Mouse (Mus musculus) kidney, adult 9 months (tissue): ENCODE data around the gene Sertad4.

Experiments used
- DNase-seq: peaks from one replicate; pipeline ENCODE4 v3.0.0; 2022

Gene Sertad4

DNA sequence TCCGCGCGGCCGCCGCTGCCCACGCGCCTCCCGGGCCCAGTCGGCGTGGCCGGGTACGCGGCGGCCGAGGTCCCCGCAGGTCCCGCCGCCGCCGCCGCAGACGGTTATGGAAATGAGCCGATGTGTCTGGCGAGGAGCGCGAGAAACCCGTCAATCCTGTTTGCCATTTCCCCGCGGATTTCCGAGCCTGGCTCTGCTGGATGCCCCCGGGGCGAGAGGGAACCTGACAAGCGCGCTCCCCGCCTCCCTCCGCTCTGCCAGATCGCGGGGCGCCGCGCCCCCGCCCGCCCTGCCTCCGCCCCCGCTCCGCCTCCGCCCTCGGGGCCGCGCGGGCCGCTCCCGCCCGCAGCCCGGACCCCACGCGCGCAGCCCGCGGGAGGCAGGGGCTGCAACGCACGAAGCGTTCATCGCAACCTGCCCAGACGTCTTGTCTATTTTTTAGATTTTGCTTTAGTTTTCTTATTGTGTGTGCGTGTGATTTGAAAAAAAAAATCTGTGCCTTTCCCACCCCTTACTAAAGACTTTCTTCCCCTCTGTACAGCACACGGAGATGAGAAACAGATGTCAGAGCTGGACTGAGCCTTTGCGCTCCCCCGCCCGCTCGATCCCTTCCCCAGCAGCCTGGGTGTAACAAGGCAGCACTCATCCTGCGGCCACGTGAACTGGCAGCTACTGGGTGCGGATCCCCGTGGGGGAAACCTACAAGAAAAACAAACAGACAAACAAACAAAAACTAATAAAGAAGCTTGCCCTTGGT is at the start of gene Sertad4:
Gene Sertad4 (minus strand): TSS at position 283 of the 757 bp plus-strand sequence.
- peak; percentile 36 for DNase-seq

DNA sequence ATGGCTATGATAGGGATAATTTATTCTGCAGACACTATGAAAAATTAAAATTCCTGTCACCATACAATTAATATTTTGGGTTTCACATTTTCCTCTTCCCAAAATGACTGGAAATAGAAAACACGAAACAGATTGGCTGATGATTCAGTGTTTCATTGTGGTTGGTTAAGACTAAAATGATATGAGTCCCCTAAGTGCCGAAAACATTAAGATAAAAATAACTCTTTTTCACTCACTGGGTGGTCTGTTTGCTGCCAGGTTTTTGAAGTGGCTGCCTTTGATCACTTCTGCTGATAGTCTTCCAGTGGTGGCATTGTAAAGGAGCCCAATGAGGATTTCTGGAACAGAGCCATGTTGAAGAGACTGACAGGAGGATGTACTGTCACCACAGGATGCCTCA is 46.0 kb upstream of the Sertad4 start:
- no peak for DNase-seq

DNA sequence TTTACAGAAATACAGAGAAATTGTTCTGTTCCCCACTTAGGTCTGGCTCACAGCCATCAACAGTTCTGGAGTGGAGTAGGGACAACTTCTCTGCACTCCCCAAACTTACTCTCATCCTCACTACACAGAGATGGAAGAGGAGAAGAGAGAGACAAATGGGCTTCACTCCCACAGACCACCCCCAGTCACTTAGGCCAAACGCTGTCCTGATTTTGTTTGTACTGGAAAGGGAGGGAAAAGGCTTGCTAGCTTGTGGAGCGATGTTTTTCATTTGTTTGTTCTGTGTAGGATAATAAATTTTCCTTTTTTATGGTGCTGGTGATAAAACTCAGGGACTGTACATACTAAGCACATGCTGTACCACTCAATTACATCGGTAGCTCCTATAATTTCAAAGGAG is 45.4 kb upstream of the Sertad4 start:
- no peak for DNase-seq

DNA sequence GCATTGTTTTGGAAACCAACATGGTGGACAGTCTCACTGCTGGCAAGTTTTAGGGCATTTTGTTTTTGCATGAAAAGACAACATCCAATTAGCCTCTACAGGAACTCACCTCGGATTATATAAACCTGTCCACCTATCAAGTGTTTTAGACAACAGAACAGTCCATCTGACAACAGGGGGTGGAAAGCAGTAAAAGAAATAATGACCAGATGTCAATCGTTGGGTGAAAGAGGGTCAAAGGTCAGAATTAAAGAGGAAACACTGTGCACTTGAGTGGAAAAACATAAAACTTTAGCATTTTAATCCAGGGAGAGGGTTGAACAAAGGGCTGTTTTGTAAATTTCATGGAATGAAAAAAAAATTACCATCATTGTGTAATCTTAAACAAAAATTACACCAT is 43.2 kb upstream of the Sertad4 start:
- no peak for DNase-seq

DNA sequence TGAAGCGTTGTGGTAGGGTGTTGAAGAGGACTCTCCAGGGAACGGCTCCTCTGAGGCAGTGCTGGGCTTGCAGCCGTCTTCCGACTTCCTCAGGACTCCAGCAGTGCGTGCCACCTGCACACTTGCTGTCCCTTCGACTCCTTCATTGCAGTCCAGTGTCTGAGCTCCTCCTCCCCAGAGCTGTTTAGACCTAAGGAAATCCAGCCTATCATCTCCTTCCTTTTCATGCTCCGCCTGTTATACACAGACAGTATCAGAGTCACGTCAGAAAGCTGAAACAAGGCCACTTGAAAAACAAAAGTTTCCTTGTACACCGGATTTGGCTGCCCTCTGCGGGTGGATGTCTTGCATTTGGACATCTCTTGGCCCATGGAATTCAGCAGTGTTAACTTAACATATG is 41.7 kb upstream of the Sertad4 start:
- DNase-seq: no peak

DNA sequence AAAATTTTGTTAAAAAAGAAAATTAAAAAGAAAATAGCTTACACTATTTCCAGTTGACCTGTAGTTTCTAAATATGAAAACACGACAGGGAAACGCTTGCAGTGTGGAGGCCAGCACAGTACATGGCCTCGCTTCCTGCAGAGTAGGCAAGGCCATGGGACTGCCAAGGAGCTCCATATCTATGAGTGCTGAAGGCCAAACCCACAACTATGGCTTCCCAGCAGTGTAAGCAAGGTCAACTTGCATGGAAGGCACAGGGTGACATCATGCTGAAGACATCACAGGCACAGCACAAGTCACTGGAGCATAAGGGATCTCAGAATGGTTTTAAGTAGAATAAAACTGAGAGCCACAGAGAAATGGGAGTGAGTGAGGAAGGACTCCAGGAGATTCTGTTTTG is 40.5 kb upstream of the Sertad4 start:
- DNase-seq: no peak

DNA sequence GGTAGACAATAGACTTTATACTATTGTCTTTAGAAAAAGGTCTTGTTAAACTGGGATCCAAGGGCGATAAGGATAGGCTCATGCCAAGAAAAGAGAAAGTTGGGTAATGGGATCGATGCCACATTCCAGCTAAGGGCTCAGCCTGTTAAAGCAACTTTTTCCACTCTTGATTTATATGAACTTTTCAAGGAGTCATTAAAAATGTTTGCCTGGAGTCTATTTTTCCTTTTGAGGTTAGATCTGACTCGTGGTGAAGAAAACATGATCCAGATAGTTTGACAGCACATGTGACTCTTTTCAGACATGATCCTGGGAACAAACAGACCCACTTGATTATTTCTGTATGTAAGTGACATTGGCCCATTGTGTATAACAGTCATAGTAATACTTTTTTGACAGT is 35.2 kb upstream of the Sertad4 start:
- no peak for DNase-seq

DNA sequence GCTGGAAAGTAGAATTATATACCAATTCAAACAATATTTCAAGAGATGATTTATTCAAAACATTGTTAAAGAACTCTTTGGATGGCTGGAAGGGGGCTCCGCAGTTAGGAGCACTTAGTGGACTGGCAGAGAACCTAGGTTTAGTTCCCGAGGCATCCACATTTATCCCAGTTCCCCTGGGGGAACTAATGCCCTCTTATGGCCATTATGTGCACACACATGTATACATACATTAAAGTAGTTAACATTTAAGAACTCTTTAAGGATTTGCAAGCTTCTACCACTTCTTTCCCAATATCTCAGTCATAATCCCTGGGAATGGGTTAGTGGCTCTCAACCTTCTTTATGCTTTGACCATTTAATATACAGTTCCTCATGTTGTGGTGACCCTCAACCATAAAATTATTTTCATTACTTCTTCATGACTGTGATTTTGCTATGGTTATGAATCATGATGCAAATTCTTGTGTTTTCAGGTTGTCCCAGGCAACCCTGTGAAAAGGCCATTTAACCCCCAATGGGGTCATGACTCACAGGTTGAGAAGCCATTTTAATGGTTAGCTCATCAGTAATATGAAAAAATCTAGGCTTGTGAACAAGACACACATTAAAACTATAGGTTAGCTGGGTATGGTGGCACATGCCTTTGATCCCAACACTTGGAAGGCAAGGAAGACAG is 27.2 kb upstream of the Sertad4 start:
- DNase-seq: no peak

DNA sequence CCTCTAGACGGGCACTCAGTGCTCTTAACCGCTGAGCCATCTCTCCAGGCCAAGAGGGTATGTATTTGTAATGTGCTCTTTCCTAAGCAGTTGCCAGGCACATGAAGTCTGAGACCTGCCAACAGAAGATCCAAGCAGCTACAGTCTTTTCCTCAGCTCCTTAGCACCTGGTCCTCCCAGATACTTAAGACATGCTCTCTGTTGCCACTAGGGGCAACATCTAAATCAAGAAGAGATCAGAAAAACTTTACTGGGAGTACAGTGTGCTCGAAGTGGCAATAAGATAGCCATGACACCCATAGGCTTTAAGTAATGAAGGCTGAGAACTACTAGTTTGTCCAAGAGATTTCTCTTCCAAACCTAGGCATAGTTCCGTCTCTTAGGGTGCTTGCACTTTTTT is 24.6 kb upstream of the Sertad4 start:
- DNase-seq: no peak

DNA sequence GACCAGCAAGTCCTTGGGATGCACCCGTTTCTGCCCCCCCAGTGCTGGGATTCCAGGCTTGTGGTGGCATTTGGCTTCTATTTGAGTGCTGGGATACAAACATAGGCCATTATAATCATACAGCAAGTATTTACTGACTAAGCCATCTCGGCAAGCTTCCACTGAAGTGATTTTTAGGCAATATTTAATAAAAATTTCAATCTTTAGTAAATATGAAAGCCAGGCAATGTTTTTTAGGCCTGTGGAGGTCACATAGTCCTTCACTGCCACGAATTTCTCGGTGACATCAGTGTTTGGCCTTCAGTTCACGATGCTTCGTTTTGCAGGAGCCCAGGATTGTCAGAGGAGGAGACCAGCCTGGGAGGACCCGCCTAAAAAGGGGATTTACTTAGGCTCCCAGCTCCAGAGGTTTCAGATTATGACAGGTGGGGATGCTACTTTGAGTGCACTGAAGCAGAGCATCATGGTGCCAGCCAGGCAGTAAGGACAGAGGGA is 23.6 kb upstream of the Sertad4 start:
- no peak for DNase-seq

DNA sequence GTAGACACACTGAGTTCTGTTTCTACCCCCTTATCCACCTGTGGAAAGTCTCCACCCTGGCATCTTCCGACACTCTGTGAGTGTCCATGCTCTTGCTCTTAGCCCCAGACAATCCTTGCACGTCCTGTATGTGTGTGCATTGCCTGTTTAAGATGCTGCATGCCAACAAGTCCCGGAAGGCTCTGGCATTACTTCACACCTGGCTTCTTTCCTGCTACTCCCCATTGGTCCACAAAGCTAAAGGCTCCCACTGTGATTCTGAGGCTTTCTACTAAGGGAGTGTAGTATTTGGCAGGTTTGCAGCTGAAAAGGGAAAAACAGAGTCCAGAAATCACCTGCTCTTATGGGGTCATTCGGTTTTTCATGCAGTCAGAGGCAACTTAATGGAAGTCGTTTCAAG is 17.3 kb upstream of the Sertad4 start:
- DNase-seq: no peak

DNA sequence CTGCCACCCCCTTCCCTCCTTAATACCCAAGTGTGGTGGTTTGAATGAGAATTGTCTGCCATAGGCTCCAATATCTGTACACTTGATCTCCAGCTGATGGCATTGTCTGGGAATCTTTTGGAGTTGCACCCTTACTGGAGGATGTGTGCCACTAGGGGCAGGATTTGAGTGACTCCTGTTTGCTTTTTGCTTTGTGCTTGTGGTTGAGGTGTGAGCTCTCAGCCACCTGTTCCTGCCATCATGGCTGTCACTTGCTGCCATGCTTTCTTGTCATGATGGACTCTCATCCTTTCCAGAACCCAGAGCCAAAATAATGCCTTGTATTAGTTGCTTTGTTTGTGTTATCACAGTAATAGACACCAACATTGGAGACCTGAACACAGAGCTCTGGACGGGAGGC is 14.2 kb upstream of the Sertad4 start:
- DNase-seq: no peak

DNA sequence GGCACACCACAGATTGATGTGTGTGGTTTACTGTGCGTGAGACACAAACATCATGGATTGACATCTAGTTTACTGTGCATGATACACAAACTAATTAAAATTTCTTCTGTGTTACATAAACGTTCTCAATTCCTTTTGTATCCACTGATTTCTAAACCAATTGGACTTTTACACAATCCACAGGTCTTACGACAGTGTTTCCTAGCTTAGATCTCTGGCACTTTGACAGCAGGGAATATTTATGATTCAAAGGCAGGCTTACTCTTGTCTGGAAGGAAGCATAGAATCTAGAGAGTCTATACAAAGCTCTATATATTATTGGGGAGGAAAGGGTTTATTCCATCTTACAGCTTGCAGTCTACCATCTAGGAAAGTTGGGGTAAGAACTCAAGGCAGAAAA is 8.9 kb upstream of the Sertad4 start:
- no peak for DNase-seq

DNA sequence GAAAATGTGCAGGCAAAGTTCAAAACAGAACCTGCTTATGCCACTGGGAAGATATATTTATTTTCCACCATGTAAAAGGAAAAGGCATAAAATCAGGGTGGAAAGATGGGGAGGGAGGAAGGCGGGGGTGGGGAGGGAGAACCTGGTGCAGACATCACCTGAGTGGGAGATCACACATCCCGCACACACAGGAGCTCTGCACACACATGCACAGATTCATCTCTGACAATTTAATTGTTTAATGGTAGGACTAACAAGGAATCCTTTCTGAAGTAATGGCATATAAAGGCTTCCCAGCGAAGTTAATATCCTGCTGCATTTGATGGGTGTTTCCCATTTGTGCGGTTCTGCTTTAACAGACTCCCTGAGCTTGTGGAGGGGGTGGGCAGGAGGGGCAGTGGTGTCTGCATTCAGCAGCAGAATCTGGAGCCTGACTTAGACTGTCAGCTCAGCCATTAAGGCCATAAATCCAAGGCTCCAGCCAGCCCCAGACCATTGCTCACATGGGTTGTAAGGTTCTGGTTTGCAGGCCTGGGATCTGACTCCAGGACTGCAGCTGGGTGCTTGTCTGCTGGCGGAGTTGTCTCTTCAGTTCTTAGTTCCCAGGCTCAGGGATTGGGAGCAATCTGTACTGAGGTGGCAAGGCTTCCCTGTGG is 5.9 kb upstream of the Sertad4 start:
- DNase-seq: no peak

DNA sequence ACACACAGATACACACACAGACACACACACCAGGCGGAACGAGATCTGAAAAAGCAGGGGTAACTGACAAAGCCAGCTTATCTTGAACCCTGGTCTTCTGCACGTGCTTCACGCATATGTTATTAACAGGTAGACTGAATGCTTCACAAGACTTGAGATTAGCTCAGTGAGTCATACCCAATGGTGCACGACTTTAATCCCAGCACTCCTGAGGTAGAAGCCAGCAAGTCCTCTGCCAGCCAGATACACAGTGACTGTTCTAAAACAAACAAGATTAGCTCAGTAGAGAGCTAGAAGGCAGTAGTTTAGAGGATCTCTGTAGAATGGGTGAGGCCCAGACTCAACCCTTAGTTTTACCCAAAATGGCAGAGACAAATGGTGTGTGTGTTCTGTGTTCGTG is 4.7 kb upstream of the Sertad4 start:
- DNase-seq: no peak

DNA sequence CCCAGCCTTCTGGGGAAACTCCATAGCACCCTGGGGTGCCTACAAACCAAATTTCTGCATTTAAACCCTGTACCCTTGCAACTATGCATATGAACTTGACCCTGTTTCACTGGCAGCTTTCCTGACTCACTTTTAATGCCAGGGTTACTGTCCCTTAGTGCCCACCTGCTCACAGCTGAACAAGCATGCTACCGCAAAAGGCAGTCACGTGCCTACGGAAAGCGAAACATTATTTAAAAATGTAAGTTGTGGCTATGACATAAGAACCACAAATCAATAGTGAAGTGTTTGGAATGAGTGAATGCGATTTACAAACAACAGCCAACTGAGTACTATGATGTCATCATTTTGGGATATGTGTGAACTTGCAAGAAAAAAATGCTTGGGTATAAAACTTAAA is 2.0 kb upstream of the Sertad4 start:
- no peak for DNase-seq

DNA sequence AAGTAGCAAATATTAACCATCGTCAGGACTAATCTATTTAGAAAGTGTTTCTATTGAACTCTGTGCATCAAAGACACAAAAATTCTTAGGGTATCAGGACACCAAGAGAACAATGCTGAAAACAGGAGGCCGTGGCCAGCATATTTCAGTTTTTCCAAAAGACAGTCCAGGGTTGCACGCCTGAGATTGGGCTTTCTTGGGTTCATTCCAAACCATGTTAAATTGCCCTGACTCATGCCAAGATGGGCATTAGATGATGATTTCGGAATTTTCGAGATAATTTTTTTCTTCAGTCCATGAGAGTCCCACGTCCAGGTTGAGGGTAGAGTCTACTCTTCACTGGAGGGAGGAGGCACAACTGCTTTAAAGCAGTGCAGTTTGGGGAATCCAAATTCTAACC is 1.4 kb upstream of the Sertad4 start:
- no peak for DNase-seq

DNA sequence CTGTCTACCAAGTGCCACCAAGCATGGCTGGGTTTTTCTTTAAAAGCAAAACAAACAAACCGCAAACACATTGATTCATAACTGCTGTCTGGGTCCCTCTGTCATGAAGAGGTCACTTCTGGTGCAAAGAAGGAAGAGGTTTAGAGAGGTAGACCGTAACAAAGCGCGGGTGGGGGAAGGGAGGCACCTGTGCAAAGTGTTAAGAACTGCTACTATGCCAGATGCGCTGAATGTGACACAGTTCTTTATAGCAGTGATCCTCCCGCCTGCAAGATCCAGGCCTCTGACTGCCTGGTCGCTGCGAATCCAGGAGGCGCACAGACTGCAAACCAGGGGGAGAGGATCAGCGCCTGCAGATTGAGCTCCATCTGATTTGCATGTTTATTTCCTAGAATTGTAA is 855 bp upstream of the Sertad4 start:
- DNase-seq: no peak

DNA sequence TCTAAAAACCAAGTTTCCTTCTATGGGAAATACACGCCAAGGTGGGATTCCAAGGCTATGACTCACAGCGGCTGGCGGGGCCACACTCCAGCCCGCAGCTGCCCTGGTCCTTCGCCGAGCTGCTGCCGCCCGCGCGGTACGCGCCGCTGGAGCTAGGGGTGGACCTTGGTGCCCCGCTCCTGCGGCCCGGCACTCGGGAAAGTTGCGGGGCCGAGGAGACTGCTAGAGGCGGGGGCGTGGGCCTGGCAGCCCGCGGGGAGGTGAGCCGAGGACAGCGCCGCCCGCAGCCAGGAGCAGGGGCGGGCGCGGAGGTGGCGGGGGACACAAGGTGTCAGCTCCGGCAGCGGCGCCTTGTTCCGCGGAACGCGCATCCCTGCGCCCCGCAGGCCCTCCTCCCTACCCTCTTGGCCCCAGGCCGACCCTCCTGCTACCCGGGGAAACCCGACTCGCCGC is 711 bp downstream of the Sertad4 start:
- peak; percentile 35 for DNase-seq

DNA sequence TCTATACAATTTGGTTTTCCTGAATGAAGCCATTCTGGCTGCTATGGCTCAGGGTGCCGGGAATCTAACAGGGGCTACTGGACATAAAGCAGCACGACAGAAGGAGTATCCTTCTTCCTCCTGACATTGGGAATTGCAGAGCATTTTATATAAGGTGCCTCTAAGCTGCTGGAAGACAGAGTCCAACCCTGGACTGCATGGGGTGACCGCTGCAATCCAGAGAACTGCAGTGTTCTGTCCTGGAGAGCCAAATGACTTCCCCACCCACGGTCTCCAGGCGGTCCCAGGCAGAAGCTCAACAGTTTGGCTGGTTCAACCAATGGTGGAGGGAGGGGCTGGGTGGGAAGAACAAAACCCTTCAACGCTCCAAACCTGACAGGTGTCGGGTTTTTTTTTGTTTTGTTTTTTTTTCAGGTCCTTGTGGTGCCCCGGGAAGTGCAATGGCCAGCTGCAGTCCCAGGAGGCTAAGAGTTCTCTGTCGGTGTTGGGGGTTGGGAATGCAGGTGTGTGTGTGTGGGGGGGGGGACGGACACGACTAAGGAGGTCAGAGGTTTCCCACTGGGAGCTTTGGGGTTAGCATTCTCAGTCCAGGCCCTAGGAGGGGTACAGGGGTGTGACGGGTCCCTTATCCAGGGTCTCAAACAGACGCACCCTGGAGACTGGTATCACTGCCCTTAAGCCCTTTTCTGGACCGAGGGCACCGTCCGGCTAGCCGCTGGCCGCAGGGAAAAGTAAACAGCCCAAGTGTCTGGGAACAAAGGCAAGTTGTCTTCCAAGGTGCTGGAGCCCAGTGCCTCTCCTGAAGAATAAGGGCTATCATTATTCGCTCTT is 1.4 kb downstream of the Sertad4 start:
- DNase-seq: no peak

DNA sequence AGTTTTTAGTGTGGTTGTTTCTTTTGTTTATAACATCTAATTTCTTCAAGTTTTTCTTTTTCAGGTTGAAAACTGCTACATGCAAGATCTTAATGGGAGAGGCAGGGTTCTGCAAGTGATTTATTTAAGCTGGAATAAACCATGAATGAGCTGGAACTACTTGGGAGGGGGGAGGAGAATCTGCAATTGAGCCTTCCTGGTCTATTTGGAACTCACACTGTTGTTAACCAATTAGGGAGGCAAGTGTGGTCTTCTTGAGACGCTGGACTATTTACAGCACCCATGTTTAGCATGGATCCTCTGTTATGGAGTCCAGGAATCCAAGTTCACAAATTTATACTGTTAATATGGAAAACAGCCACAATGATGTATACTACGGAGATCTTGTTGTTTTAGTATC is 2.1 kb downstream of the Sertad4 start:
- no peak for DNase-seq

DNA sequence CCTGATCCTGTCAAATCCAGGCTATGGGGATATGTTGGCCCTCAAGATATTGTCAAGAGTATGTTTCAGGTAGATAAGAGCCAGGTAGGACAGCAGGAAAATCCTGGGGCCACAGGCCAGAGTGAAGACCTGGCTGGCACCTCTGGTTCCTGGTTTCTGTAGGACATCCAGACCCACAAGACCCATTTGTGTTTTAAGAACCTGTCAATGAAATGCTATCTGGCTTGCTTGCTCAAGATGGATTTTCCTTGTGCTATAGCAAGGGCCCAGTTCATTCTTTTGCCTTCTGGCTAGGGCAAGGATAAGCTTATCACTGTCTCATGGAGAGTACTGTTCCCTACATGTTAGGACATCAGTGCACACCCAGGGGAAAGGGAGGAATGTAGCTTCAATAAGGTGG is 3.5 kb downstream of the Sertad4 start:
- DNase-seq: no peak

DNA sequence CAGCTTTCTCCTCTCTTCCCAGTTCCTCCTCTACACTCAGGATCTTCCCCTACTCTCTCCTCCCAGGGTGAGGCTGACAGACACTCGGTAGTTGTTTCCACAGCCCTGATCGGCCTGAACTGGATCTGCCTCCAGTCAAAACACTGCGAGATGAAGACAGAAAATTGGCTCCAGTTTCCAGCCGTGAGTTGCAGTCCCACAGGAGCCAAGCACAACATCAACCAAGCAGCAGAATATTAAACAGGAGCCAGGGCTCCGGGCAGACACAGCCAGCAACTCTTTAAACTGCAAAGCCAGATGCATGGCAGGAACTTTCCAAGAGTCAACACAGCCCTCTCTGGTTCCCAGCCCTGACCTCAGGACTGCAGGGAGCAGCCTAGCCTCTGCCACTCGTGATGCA is 3.9 kb downstream of the Sertad4 start:
- DNase-seq: peak; percentile 45
